Mouse (Mus musculus) midbrain, postnatal 0 days (tissue): Measurements from ENCODE around the gene Cabcoco1. TPM values are rescaled to one million over a fixed set of nuclear protein-coding genes. Genes with fewer than 3 reads are reported as not detected.

ENCODE experiments used
- ATAC-seq: fragments of 200-750 bp; cut with Nextera tagmentation; 2 replicates; pipeline ENCODE4 v1.8.0; 2017; ENCODE audit warnings: moderate number of reproducible peaks, mild to moderate bottlenecking, moderate TSS enrichment, moderate library complexity; ENCODE audit not compliant: low FRiP score
- DNase-seq: peaks from one replicate; pipeline ENCODE4 v3.0.0-alpha.2; 2015; ENCODE audit warnings: low spot score
- H3K27ac ChIP-seq: fragments of 300-500 bp; sonication (generic); 2 replicates; pipeline ENCODE4 v1.5.1; 2014; ENCODE audit warnings: low read depth, mild to moderate bottlenecking, low read length, mixed read lengths
- H3K27me3 ChIP-seq: fragments of 300-500 bp; sonication (generic); 2 replicates; pipeline ENCODE4 v1.6.1; 2014; ENCODE audit warnings: low read length, control low read depth, mixed read lengths; ENCODE audit not compliant: insufficient read depth
- H3K36me3 ChIP-seq: fragments of 300-500 bp; sonication (generic); 2 replicates; pipeline ENCODE4 v1.6.1; 2014; ENCODE audit warnings: low read length, control low read depth, mixed read lengths; ENCODE audit not compliant: insufficient read depth
- H3K4me1 ChIP-seq: fragments of 300-500 bp; sonication (generic); 2 replicates; pipeline ENCODE4 v1.6.1; 2014; ENCODE audit warnings: mild to moderate bottlenecking, control low read depth, antibody characterized with exemption, low read length, mixed read lengths; ENCODE audit not compliant: insufficient read depth
- H3K4me2 ChIP-seq: fragments of 300-500 bp; sonication (generic); 2 replicates; pipeline ENCODE4 v1.6.1; 2014; ENCODE audit warnings: low read depth, mild to moderate bottlenecking, low read length, mixed read lengths; ENCODE audit not compliant: poor library complexity, severe bottlenecking
- H3K4me3 ChIP-seq: fragments of 300-500 bp; sonication (generic); 2 replicates; pipeline ENCODE4 v1.5.1; 2014; ENCODE audit warnings: low read depth, mild to moderate bottlenecking, low read length, moderate library complexity
- H3K9ac ChIP-seq: fragments of 300-500 bp; sonication (generic); replicated peaks from 2 replicates; pipeline ENCODE4 v1.6.1; 2014; ENCODE audit warnings: mild to moderate bottlenecking, low read length, moderate library complexity, mixed read lengths; ENCODE audit not compliant: poor library complexity, severe bottlenecking
- H3K9me3 ChIP-seq: fragments of 300-500 bp; sonication (generic); 2 replicates; pipeline ENCODE4 v1.6.1; 2016; ENCODE audit warnings: low read length, control low read depth
- CTCF ChIP-seq: IDR thresholded peaks from 2 replicates; pipeline ENCODE4 v1.5.1; 2016; ENCODE audit warnings: antibody characterized with exemption, mild to moderate bottlenecking
- WGBS: fragments of 180-500 bp; shearing (Covaris S2); extraction: QIAGEN DNeasy Blood & Tissue Kit; methylation state at CpG from one replicate; pipeline ENCODE4 v1.1.7; 2014; 5-methylcytosine and 5-hydroxymethylcytosine counted together
- polyA plus RNA-seq: library from polyadenylated mRNA; unstranded; fragments of >200 nt; fragmentation: Nextera tagmentation; extraction: Ambion mirVana; gene quantifications from 2 replicates; pipeline ENCODE4 v1.2.1, GENCODE M21; 2015
- total RNA-seq: library from RNA; depleted of rRNA; stranded (reverse); fragments of >200 nt; gene quantifications from 2 replicates; pipeline ENCODE4 v1.2.3, GENCODE M21; 2014

The Cabcoco1 gene
- total and polyA plus RNA-seq, 2 experiments from 2014 or later: 0.71 to 3.8 TPM

GRCm38 (mm10) chr10:68465737-68466327 lies 75.9 kb downstream of the Cabcoco1 start:
- no peak for TF ChIP-seq CTCF
- no peaks in the 10 kb centered on the region for H3K9me3 ChIP-seq
- no peak overlapping the region for H3K27ac ChIP-seq
- no peak for DNase-seq
- no peak overlapping the region for H3K9ac ChIP-seq
- H3K4me3 ChIP-seq: no peak overlapping the region
- WGBS: 88% methylated on average over 4 of the region's 4 CpGs
- H3K27me3 ChIP-seq: no peaks in the 10 kb centered on the region
- ATAC-seq: no peak
- no peak overlapping the region for H3K4me2 ChIP-seq
- H3K4me1 ChIP-seq: no peaks in the 10 kb centered on the region
- H3K36me3 ChIP-seq: no peaks in the 10 kb centered on the region

GRCm38 (mm10) chr10:68464943-68465342 lies 76.8 kb downstream of the Cabcoco1 start:
- Histone ChIP-seq H3K4me3 (no peak overlapping the region), H3K27me3 (no peaks in the 10 kb centered on the region), H3K36me3 (no peaks in the 10 kb centered on the region), H3K4me2 (no peak overlapping the region), H3K4me1 (no peaks in the 10 kb centered on the region), H3K9ac (no peak overlapping the region), H3K9me3 (no peaks in the 10 kb centered on the region), H3K27ac (no peak overlapping the region)
- no peak for ATAC-seq
- DNase-seq: peak; percentile 82
- WGBS: 30% methylated on average over 7 of the region's 7 CpGs
- TF ChIP-seq CTCF: peak; percentile 85

- TF ChIP-seq CTCF: no peak
- Histone ChIP-seq H3K27ac (no peak overlapping the region), H3K9ac (no peak overlapping the region), H3K4me2 (no peak overlapping the region), H3K9me3 (no peaks in the 10 kb centered on the region), H3K27me3 (no peaks in the 10 kb centered on the region), H3K4me1 (no peaks in the 10 kb centered on the region), H3K4me3 (no peak overlapping the region), H3K36me3 (no peaks in the 10 kb centered on the region)
- DNase-seq (no peak), ATAC-seq (no peak)
- WGBS: 80% methylated on average over 11 of the region's 11 CpGs
Measured at GRCm38 (mm10) chr10:68459784-68460183, 81.9 kb downstream of the Cabcoco1 start.

GRCm38 (mm10) chr10:68457019-68457418 lies 84.7 kb downstream of the Cabcoco1 start:
- Histone ChIP-seq H3K27me3 (no peaks in the 10 kb centered on the region), H3K9ac (no peak overlapping the region), H3K36me3 (no peaks in the 10 kb centered on the region), H3K4me2 (no peak overlapping the region), H3K27ac (no peak overlapping the region), H3K9me3 (no peaks in the 10 kb centered on the region), H3K4me1 (no peaks in the 10 kb centered on the region), H3K4me3 (no peak overlapping the region)
- DNase-seq (no peak), ATAC-seq (no peak)
- no peak for TF ChIP-seq CTCF
- 95% methylated on average over 7 of the region's 7 CpGs for WGBS

- ATAC-seq: no peak
Measured at GRCm38 (mm10) chr10:68454541-68454940, 87.2 kb downstream of the Cabcoco1 start.

GRCm38 (mm10) chr10:68446797-68447125 lies 94.9 kb downstream of the Cabcoco1 start:
- no peaks in the 10 kb centered on the region for H3K36me3 ChIP-seq
- H3K27me3 ChIP-seq: no peaks in the 10 kb centered on the region
- no peak overlapping the region for H3K4me3 ChIP-seq
- TF ChIP-seq CTCF: no peak
- no peak overlapping the region for H3K27ac ChIP-seq
- 71% methylated on average over 5 of the region's 5 CpGs for WGBS
- no peak for ATAC-seq
- no peak overlapping the region for H3K9ac ChIP-seq
- no peak overlapping the region for H3K4me2 ChIP-seq
- no peaks in the 10 kb centered on the region for H3K9me3 ChIP-seq
- H3K4me1 ChIP-seq: no peaks in the 10 kb centered on the region
- DNase-seq: no peak

More at GRCm38 (mm10) chr10:68454541-68454940, 87.2 kb downstream of the Cabcoco1 start:
- no peak overlapping the region for H3K9ac ChIP-seq
- TF ChIP-seq CTCF: peak; percentile 49
- no peak overlapping the region for H3K4me3 ChIP-seq
- no peak for DNase-seq
- no peaks in the 10 kb centered on the region for H3K4me1 ChIP-seq
- no peak overlapping the region for H3K4me2 ChIP-seq
- no peaks in the 10 kb centered on the region for H3K9me3 ChIP-seq
- no peaks in the 10 kb centered on the region for H3K27me3 ChIP-seq
- no peaks in the 10 kb centered on the region for H3K36me3 ChIP-seq
- H3K27ac ChIP-seq: no peak overlapping the region
